Mouse (Mus musculus) olfactory bulb, adult 2 months (tissue): ENCODE measurements around the gene Ksr1. TPM values are rescaled to one million over a fixed set of nuclear protein-coding genes. Genes with fewer than 3 reads are reported as not detected.
A peak's percentile ranks its signal among the peaks of the same experiment; 100 is the strongest.

Source experiments
- H3K27ac ChIP-seq: fragments of 200-500 bp; 2 replicates; pipeline ENCODE4 v1.5.1; 2012; ENCODE audit warnings: low read depth, low read length; ENCODE audit not compliant: insufficient read depth
- H3K4me1 ChIP-seq: fragments of 200-500 bp; 2 replicates; pipeline ENCODE4 v1.6.1; 2012; ENCODE audit warnings: low read length; ENCODE audit not compliant: control insufficient read depth, insufficient read depth
- H3K4me3 ChIP-seq: fragments of 200-500 bp; 2 replicates; pipeline ENCODE4 v1.5.1; 2012; ENCODE audit warnings: mild to moderate bottlenecking, low read depth, low read length, moderate library complexity; ENCODE audit not compliant: insufficient read depth
- CTCF ChIP-seq: fragments of 200-500 bp; IDR thresholded peaks from 2 replicates; pipeline ENCODE4 v1.5.1; 2012; ENCODE audit warnings: low read depth, mild to moderate bottlenecking, low read length, moderate library complexity; ENCODE audit not compliant: insufficient read depth
- POLR2A ChIP-seq: fragments of 200-500 bp; IDR thresholded peaks from 2 replicates; pipeline ENCODE4 v1.6.1; 2012; ENCODE audit warnings: mild to moderate bottlenecking, low read depth, low read length, moderate library complexity; ENCODE audit not compliant: insufficient read depth
- WGBS: fragments of 180-500 bp; shearing (Covaris S2); methylation state at CpG from one replicate; pipeline ENCODE4 v1.1.7; 2018; 5-methylcytosine and 5-hydroxymethylcytosine counted together
- polyA plus RNA-seq: library from polyadenylated mRNA; stranded (reverse); fragments of >200 nt; gene quantifications from 2 replicates; pipeline ENCODE4 v1.2.4, GENCODE M21; 2012; ENCODE audit warnings: low replicate concordance; ENCODE audit not compliant: missing spikeins, insufficient read depth, insufficient read length

The Ksr1 gene
- polyA plus RNA-seq, 1 experiment: not detected

DNA sequence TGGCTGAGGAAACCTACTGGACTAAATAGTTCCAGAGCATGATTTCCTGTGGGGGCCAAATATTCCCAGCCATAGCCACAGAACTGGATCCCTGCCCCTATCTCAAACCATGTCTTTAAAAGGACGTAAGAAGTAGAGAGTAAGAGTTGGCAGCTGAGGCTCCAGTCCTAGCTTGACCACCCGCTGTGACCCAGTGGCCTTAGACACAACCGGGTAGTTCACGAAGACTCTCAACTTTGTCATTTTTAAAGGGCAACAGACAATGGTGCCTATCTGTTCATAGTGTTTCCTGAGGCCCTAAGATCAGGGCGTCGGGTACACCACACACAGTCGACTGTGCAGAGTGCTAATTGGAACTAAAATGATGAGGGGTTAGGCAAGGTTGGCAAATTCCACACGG is 30.5 kb downstream of the Ksr1 start:
- Histone ChIP-seq H3K27ac (peak overlapping the region; percentile 92), H3K4me3 (no peak overlapping the region), H3K4me1 (peaks cover 60% of the 10 kb centered on the region)
- 41% methylated on average over 8 of the region's 8 CpGs for WGBS
- TF ChIP-seq POLR2A: no peak
- no peak for TF ChIP-seq CTCF

- WGBS: 45% methylated on average over 6 of the region's 6 CpGs
- H3K4me1 ChIP-seq: peaks cover 55% of the 10 kb centered on the region
- H3K4me3 ChIP-seq: no peak overlapping the region
- TF ChIP-seq CTCF (no peak), POLR2A (no peak)
- peak overlapping the region; percentile 80 for H3K27ac ChIP-seq
These were observed 32.1 kb downstream of the Ksr1 start for GRCm38 (mm10) chr11:79114061-79114460.

DNA sequence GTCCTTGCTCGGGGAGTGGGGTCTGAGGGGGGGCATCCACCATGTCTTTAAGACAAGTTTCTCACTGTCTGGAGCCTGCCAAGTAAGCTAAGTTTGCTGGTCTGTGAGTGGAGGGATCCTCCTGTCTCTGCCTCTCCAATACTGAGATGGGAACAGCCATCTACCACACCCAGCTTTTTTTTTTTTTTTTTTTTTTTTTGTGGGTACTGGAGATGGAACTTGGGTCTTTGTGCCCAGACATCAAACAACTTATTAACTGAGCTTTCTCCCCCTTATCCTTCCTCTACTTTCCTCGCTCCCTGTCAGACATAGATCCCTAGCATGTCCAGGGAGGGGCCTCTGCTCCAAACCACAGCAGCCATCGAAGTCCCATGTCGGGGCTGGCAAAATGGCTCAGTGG is 32.8 kb downstream of the Ksr1 start:
- peak overlapping the region; percentile 80 for H3K27ac ChIP-seq
- 71% methylated on average over 4 of the region's 4 CpGs for WGBS
- H3K4me1 ChIP-seq: peaks cover 48% of the 10 kb centered on the region
- TF ChIP-seq POLR2A (no peak), CTCF (no peak)
- H3K4me3 ChIP-seq: no peak overlapping the region

DNA sequence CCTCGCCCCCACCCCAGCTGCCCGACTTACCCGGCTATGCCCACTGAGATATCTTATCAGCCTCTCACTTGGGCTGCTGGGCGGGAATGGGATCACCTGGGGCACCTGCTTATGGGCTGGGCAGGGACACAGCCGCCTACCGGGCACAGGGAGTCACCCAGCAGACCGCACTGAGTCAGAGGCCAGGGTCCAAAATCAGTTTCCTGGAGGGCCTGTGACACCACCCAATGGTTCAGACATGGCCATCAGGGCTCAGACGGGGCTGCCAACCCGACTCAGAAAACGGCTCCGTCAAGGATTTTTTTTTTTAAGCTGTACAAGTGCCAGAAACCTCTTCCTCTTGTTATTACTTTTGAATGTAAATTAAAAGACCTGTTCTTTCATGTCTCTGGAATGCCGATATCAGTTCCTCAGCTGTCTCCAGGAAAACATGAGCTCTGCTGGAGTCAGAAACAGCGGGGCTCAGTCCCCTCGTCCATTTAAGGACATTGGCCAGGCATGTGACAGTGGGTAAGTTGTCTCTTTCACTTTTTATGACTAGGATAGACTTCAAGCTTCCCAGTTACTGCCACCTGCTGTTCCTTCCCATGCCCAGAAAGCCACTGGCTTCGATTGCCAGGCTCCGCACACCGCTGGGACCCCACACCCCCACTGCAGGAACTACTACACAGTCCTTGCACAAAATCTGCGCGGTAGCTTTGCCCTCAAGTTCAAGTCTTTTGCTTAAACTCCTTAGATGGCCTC is 33.5 kb downstream of the Ksr1 start:
- H3K4me3 ChIP-seq: no peak overlapping the region
- 64% methylated on average over 19 of the region's 19 CpGs for WGBS
- H3K4me1 ChIP-seq: peaks cover 50% of the 10 kb centered on the region
- H3K27ac ChIP-seq: no peak overlapping the region
- TF ChIP-seq POLR2A (no peak), CTCF (no peak)

DNA sequence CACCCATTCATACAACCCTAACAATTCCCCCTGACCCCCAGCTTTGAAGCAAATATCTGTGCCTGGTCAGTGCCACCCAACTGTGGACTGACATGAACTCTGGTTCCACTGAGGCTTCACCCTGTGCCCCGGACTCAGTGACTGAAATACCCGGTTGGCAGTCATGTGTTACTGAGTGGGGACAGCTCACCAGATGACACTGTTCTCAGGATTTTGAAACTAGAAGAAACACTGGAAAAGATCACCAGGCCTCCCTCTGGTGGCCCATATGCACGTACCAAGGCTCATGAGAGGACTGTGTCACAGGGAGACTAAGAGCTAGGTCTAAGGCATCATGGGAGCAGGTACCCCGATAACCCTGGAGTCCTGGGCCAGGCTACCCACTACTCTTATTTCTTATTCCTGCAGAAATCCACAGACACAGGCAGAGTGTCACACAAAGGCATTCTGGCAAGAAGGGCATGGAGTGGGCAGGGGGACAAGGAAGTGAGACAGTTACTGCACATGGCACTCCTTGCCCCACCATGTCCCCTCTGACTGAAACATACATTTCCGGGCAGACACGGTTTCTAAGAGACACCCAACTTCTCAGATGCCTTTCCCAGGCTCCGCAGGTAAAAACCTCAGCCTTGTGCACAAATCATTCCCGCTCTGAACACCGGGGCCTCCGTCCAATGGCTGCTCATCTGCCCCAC is 34.2 kb downstream of the Ksr1 start:
- TF ChIP-seq CTCF: no peak
- TF ChIP-seq POLR2A: no peak
- H3K4me1 ChIP-seq: peaks cover 47% of the 10 kb centered on the region
- H3K4me3 ChIP-seq: no peak overlapping the region
- 80% methylated on average over 10 of the region's 10 CpGs for WGBS
- H3K27ac ChIP-seq: no peak overlapping the region

- H3K27ac ChIP-seq: no peak overlapping the region
- H3K4me1 ChIP-seq: peaks cover 38% of the 10 kb centered on the region
- WGBS: 63% methylated on average over 4 of the region's 4 CpGs
- no peak for TF ChIP-seq CTCF
- TF ChIP-seq POLR2A: no peak
- no peak overlapping the region for H3K4me3 ChIP-seq
These were observed 35.8 kb downstream of the Ksr1 start for GRCm38 (mm10) chr11:79110446-79110845.

GRCm38 (mm10) chr11:79107934-79108333 is 38.3 kb downstream of the Ksr1 start:
- 88% methylated on average over 11 of the region's 11 CpGs for WGBS
- TF ChIP-seq CTCF (no peak), POLR2A (no peak)

DNA sequence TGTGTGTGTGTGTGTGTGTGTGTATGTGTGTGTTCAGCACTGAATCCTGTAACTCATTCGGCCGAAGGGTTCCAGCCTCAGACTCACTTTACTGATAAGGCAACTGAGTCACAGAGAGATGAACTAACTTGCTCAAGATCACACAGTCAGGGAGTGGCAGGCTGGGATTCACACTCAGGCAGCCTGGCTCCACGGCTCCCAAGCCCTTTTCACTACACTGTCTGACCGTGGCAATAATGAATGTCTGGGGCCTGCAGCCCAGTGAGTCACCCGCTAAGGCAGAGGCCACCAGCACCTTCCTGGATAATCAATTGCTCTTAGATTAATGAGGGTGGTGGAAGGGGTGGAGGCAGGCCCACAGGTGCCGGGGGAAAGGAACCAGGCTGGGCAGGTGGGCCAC is 41.2 kb downstream of the Ksr1 start:
- TF ChIP-seq CTCF (no peak), POLR2A (no peak)
- no peak overlapping the region for H3K4me3 ChIP-seq
- peaks cover 38% of the 10 kb centered on the region for H3K4me1 ChIP-seq
- WGBS: 84% methylated on average over 6 of the region's 6 CpGs
- H3K27ac ChIP-seq: no peak overlapping the region

More at GRCm38 (mm10) chr11:79107934-79108333, 38.3 kb downstream of the Ksr1 start:
- H3K4me3 ChIP-seq: no peak overlapping the region
- H3K4me1 ChIP-seq: peaks cover 37% of the 10 kb centered on the region
- no peak overlapping the region for H3K27ac ChIP-seq

GRCm38 (mm10) chr11:79104538-79104937 is 41.7 kb downstream of the Ksr1 start:
- H3K27ac ChIP-seq: no peak overlapping the region
- TF ChIP-seq CTCF (no peak), POLR2A (no peak)
- no peak overlapping the region for H3K4me3 ChIP-seq
- peaks cover 38% of the 10 kb centered on the region for H3K4me1 ChIP-seq
- 74% methylated on average over 6 of the region's 6 CpGs for WGBS

GRCm38 (mm10) chr11:79104096-79104495 is 42.1 kb downstream of the Ksr1 start:
- peaks cover 41% of the 10 kb centered on the region for H3K4me1 ChIP-seq
- H3K27ac ChIP-seq: no peak overlapping the region
- WGBS: 91% methylated on average over 11 of the region's 11 CpGs
- H3K4me3 ChIP-seq: no peak overlapping the region
- TF ChIP-seq CTCF: no peak
- TF ChIP-seq POLR2A: no peak
